Mouse (Mus musculus): Measurements from ENCODE around the gene Sec14l1. TPM values are rescaled to one million over a fixed set of nuclear protein-coding genes. Genes with fewer than 3 reads are reported as not detected.
"Not testable (repeated sequence)": the region's sequence is repeated elsewhere in the genome, so short reads cannot be mapped to it uniquely, and the experiment has no call there.

The Sec14l1 gene
- 28.1 and 29.7 TPM in 2 replicates for polyA plus RNA-seq (2014; fragmentation: Nextera tagmentation; extraction: Ambion mirVana)

DNA sequence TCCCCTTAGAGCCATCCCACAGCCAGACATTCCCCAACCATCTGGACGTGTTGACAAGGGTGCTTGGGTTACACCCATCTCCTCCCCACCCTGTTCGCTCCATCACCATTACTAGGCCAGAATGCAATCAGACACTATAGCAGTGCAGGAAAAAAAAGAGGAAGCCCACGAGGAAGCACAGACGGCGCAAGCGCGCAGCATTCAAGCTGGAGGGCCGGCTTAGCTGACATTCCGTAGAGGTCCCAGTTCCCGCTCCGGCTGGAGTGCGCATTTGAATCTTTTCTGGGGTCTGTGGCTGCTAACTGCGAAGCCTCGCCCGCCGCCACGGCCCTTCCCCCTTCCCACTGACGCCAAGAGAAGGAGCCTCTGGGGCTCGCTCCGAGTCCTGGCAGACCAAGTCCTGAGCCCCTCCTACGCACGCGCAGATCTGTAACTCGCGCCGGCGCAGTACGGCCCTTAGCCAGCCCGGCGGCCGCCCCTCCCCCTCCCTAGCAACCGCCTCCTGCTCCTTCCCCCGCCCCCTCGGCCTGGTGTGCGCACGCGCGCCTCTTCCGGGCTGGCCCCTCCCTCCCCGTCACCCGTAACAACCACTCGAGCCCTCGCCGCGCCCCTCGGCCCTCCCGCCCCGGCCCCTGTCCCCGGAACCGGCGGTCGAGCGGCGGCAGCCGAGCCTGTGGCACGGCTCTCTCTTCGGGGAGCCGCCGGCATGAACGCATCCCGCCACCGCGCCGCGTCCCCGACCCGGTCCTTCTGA is at the start of gene Sec14l1:
TSS of gene Sec14l1 (plus strand) at position 577 of the 754 bp plus-strand sequence.
- peaks cover 27% of the 10 kb centered on the region for H3K4me1 ChIP-seq (ENCODE audit: control insufficient read depth, insufficient read depth, low read length)
- ATAC-seq (ENCODE audit: insufficient number of reproducible peaks, low FRiP score, low TSS enrichment, low read depth), result peak; percentile 95

DNA sequence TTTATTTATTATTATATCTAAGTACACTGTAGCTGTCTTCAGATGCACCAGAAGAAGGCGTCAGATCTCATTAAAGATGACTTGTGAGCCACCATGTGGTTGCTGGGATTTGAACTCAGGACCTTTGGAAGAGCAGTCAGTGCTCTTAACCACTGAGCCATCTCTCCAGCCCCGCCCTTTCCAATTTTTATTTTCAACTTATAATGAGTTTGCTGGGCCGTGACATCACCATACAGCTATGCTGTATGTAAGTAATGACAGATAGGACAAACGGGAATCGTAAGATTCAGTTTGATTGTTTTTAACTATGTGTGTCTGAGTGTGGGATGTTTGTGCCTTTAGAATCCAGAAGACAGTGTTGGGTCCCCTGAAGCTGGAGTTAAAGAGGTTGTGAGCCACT is 49.4 kb upstream of the Sec14l1 start:
- WGBS, result 91% methylated on average over 5 of the region's 5 CpGs
- not testable (repeated sequence) for H3K9ac ChIP-seq (ENCODE audit: low read length); H3K27me3 ChIP-seq (ENCODE audit: control insufficient read depth, insufficient read depth, low read length); DNase-seq (ENCODE audit: low spot score); H3K4me2 ChIP-seq (ENCODE audit: low read depth, severe bottlenecking); H3K9me3 ChIP-seq (ENCODE audit: control insufficient read depth, low read length); H3K4me1 ChIP-seq (ENCODE audit: control insufficient read depth, insufficient read depth, low read length); H3K4me3 ChIP-seq (ENCODE audit: low read depth, low read length); ATAC-seq (ENCODE audit: insufficient number of reproducible peaks, low FRiP score, low TSS enrichment, low read depth); H3K36me3 ChIP-seq (ENCODE audit: control insufficient read depth, insufficient read depth, low read length); H3K27ac ChIP-seq (replicated peaks; ENCODE audit: low read depth, low read length)

More for the DNA sequence above, at the start of gene Sec14l1:
- Histone ChIP-seq H3K27me3 (ENCODE audit: control insufficient read depth, insufficient read depth, low read length) (no peaks in the 10 kb centered on the region), H3K36me3 (ENCODE audit: control insufficient read depth, insufficient read depth, low read length) (no peaks in the 10 kb centered on the region), H3K4me3 (ENCODE audit: low read depth, low read length) (peak within 1 kb of the TSS; percentile 87), H3K4me2 (ENCODE audit: low read depth, severe bottlenecking) (peak within 1 kb of the TSS; percentile 71), H3K9ac (ENCODE audit: low read length) (peak within 1 kb of the TSS; percentile 84), H3K9me3 (ENCODE audit: control insufficient read depth, low read length) (no peaks in the 10 kb centered on the region), H3K27ac (replicated peaks; ENCODE audit: low read depth, low read length) (peak within 1 kb of the TSS; percentile 98)
- peak; percentile 100 for DNase-seq (ENCODE audit: low spot score)
- under 1% methylated on average over 61 of the region's 67 CpGs for WGBS

- Histone ChIP-seq H3K4me2 (ENCODE audit: low read depth, severe bottlenecking) (no peak overlapping the region), H3K36me3 (ENCODE audit: control insufficient read depth, insufficient read depth, low read length) (no peaks in the 10 kb centered on the region), H3K4me1 (ENCODE audit: control insufficient read depth, insufficient read depth, low read length) (no peaks in the 10 kb centered on the region; the same call in 1 of the 2 replicates), H3K4me3 (ENCODE audit: low read depth, low read length) (no peak overlapping the region), H3K9me3 (ENCODE audit: control insufficient read depth, low read length) (no peaks in the 10 kb centered on the region), H3K27ac (replicated peaks; ENCODE audit: low read depth, low read length) (no peak overlapping the region), H3K9ac (ENCODE audit: low read length) (no peak overlapping the region), H3K27me3 (ENCODE audit: control insufficient read depth, insufficient read depth, low read length) (no peaks in the 10 kb centered on the region)
- no peak for DNase-seq (ENCODE audit: low spot score)
- ATAC-seq (ENCODE audit: insufficient number of reproducible peaks, low FRiP score, low TSS enrichment, low read depth), result no peak
- 73% methylated on average over 5 of the region's 5 CpGs for WGBS
Observed at GRCm38 (mm10) chr11:117066738-117067137, 48.2 kb upstream of the Sec14l1 start.

GRCm38 (mm10) chr11:117068332-117068731 is 46.6 kb upstream of the Sec14l1 start:
- Histone ChIP-seq H3K27me3 (ENCODE audit: control insufficient read depth, insufficient read depth, low read length) (no peaks in the 10 kb centered on the region), H3K9ac (ENCODE audit: low read length) (no peak overlapping the region), H3K9me3 (ENCODE audit: control insufficient read depth, low read length) (no peaks in the 10 kb centered on the region), H3K4me1 (ENCODE audit: control insufficient read depth, insufficient read depth, low read length) (no peaks in the 10 kb centered on the region; the same call in 1 of the 2 replicates), H3K4me3 (ENCODE audit: low read depth, low read length) (no peak overlapping the region), H3K36me3 (ENCODE audit: control insufficient read depth, insufficient read depth, low read length) (no peaks in the 10 kb centered on the region), H3K27ac (replicated peaks; ENCODE audit: low read depth, low read length) (no peak overlapping the region), H3K4me2 (ENCODE audit: low read depth, severe bottlenecking) (no peak overlapping the region)
- WGBS, result 96% methylated on average over 1 of the region's 1 CpGs
- DNase-seq (ENCODE audit: low spot score) (no peak), ATAC-seq (ENCODE audit: insufficient number of reproducible peaks, low FRiP score, low TSS enrichment, low read depth) (no peak)

DNA sequence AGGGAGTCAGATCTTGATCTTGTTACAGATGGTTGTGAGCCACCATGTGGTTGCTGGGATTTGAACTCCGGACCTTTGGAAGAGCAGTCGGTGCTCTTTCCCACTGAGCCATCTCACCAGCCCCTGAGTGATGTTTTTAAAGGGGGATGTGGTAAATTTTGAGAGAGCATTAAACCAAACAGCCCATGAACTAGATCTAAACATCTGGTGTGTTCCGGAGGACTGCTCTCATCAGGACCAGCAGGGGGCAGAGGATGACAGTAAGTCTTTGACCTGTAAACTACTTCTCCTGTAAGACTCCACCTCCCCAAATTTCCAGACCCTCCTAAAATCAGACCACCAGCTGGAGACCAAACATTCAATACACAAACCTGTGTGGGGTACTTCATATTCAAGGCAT is 45.9 kb upstream of the Sec14l1 start:
- H3K27me3 ChIP-seq (ENCODE audit: control insufficient read depth, insufficient read depth, low read length), result no peaks in the 10 kb centered on the region
- ATAC-seq (ENCODE audit: insufficient number of reproducible peaks, low FRiP score, low TSS enrichment, low read depth) (no peak), DNase-seq (ENCODE audit: low spot score) (no peak)
- H3K9ac ChIP-seq (ENCODE audit: low read length), result no peak overlapping the region
- H3K4me1 ChIP-seq (ENCODE audit: control insufficient read depth, insufficient read depth, low read length), result no peaks in the 10 kb centered on the region; the same call in 1 of the 2 replicates
- H3K9me3 ChIP-seq (ENCODE audit: control insufficient read depth, low read length), result no peaks in the 10 kb centered on the region
- H3K27ac ChIP-seq (replicated peaks; ENCODE audit: low read depth, low read length), result no peak overlapping the region
- no peak overlapping the region for H3K4me3 ChIP-seq (ENCODE audit: low read depth, low read length)
- no peak overlapping the region for H3K4me2 ChIP-seq (ENCODE audit: low read depth, severe bottlenecking)
- 79% methylated on average over 3 of the region's 3 CpGs for WGBS
- no peaks in the 10 kb centered on the region for H3K36me3 ChIP-seq (ENCODE audit: control insufficient read depth, insufficient read depth, low read length)

DNA sequence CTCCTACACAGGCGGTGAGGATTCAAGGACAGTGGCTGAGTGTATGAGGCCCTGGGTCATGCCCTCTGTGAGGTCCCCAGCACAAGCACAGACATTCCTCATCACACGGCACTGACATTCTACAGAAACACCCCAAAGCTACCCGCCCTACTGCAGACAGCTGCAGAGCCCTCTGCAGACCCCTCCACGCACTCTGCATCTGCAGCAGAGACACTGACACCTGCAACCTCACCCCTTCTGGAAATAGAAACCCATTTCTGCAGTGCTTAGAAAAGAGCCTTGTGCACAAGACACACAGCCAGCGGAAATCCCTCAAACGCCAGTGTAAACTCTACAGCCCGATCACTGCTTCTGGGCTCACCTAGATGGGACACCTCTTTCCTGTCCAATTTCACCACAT is 44.3 kb upstream of the Sec14l1 start:
- Histone ChIP-seq H3K27ac (replicated peaks; ENCODE audit: low read depth, low read length) (no peak overlapping the region), H3K9ac (ENCODE audit: low read length) (no peak overlapping the region), H3K9me3 (ENCODE audit: control insufficient read depth, low read length) (no peaks in the 10 kb centered on the region), H3K4me1 (ENCODE audit: control insufficient read depth, insufficient read depth, low read length) (no peaks in the 10 kb centered on the region), H3K36me3 (ENCODE audit: control insufficient read depth, insufficient read depth, low read length) (no peaks in the 10 kb centered on the region), H3K27me3 (ENCODE audit: control insufficient read depth, insufficient read depth, low read length) (no peaks in the 10 kb centered on the region), H3K4me3 (ENCODE audit: low read depth, low read length) (no peak overlapping the region), H3K4me2 (ENCODE audit: low read depth, severe bottlenecking) (no peak overlapping the region)
- no peak for ATAC-seq (ENCODE audit: insufficient number of reproducible peaks, low FRiP score, low TSS enrichment, low read depth)
- WGBS, result 84% methylated on average over 7 of the region's 7 CpGs
- no peak for DNase-seq (ENCODE audit: low spot score)

DNA sequence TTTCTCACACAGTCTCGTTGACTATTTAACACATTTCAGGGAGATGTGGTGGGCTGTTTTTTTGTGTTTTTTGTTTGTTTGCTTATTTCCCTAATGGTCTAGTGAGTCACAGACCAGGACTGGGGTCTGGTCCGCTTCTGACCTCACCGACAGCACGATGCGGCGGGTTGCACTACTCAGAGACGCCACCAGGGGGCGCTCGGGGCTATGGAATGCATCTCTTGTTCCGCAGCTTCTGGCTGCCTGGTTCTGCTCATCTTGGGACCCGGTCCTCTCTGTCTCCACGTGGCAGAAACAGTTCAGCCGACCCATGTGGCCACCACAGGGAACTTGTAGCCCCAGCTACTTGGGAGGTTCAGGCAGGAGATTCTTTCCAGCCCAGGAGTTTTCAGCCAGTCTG is 42.8 kb upstream of the Sec14l1 start:
- Histone ChIP-seq H3K9ac (ENCODE audit: low read length) (peak overlapping the region; percentile 24; the same call in 1 of the 2 replicates), H3K9me3 (ENCODE audit: control insufficient read depth, low read length) (no peaks in the 10 kb centered on the region), H3K36me3 (ENCODE audit: control insufficient read depth, insufficient read depth, low read length) (no peaks in the 10 kb centered on the region), H3K4me1 (ENCODE audit: control insufficient read depth, insufficient read depth, low read length) (peaks cover 3% of the 10 kb centered on the region; the same call in 1 of the 2 replicates), H3K4me3 (ENCODE audit: low read depth, low read length) (no peak overlapping the region), H3K27me3 (ENCODE audit: control insufficient read depth, insufficient read depth, low read length) (no peaks in the 10 kb centered on the region), H3K27ac (replicated peaks; ENCODE audit: low read depth, low read length) (no peak overlapping the region), H3K4me2 (ENCODE audit: low read depth, severe bottlenecking) (no peak overlapping the region)
- ATAC-seq (ENCODE audit: insufficient number of reproducible peaks, low FRiP score, low TSS enrichment, low read depth) (no peak), DNase-seq (ENCODE audit: low spot score) (peak; percentile 97)
- 2% methylated on average over 13 of the region's 13 CpGs for WGBS

GRCm38 (mm10) chr11:117073426-117073825 is 41.5 kb upstream of the Sec14l1 start:
- Histone ChIP-seq H3K9me3 (ENCODE audit: control insufficient read depth, low read length) (no peaks in the 10 kb centered on the region), H3K27ac (replicated peaks; ENCODE audit: low read depth, low read length) (no peak overlapping the region), H3K4me2 (ENCODE audit: low read depth, severe bottlenecking) (no peak overlapping the region), H3K36me3 (ENCODE audit: control insufficient read depth, insufficient read depth, low read length) (no peaks in the 10 kb centered on the region), H3K9ac (ENCODE audit: low read length) (no peak overlapping the region), H3K4me3 (ENCODE audit: low read depth, low read length) (no peak overlapping the region), H3K4me1 (ENCODE audit: control insufficient read depth, insufficient read depth, low read length) (peaks cover 8% of the 10 kb centered on the region; the same call in 1 of the 2 replicates), H3K27me3 (ENCODE audit: control insufficient read depth, insufficient read depth, low read length) (no peaks in the 10 kb centered on the region)
- DNase-seq (ENCODE audit: low spot score) (no peak), ATAC-seq (ENCODE audit: insufficient number of reproducible peaks, low FRiP score, low TSS enrichment, low read depth) (no peak)
- 91% methylated on average over 9 of the region's 9 CpGs for WGBS
